Mouse (Mus musculus) heart, embryonic 15.5 days (tissue): ENCODE data around the gene Pmpcb. TPM values are rescaled to one million over a fixed set of nuclear protein-coding genes. Genes with fewer than 3 reads are reported as not detected.

Experiments used
- ATAC-seq: fragments of 200-750 bp; cut with Nextera tagmentation; replicated peaks from 2 replicates; pipeline ENCODE4 v1.8.0; 2017; ENCODE audit warnings: low read depth, moderate TSS enrichment; ENCODE audit not compliant: insufficient number of reproducible peaks, insufficient read depth, low FRiP score
- H3K27ac ChIP-seq: fragments of 300-500 bp; sonication (generic); 2 replicates; pipeline ENCODE4 v1.5.1; 2015; ENCODE audit warnings: mild to moderate bottlenecking, inconsistent platforms
- H3K27me3 ChIP-seq: fragments of 300-500 bp; sonication (generic); 2 replicates; pipeline ENCODE4 v1.6.1; 2015; ENCODE audit warnings: inconsistent platforms
- H3K36me3 ChIP-seq: fragments of 300-500 bp; sonication (generic); 2 replicates; pipeline ENCODE4 v1.6.1; 2015; ENCODE audit warnings: mild to moderate bottlenecking, inconsistent platforms
- H3K4me1 ChIP-seq: fragments of 300-500 bp; sonication (generic); replicated peaks from 2 replicates; pipeline ENCODE4 v1.6.1; 2015; ENCODE audit warnings: inconsistent platforms
- H3K4me2 ChIP-seq: fragments of 300-500 bp; sonication (generic); 2 replicates; pipeline ENCODE4 v1.6.1; 2015; ENCODE audit warnings: inconsistent platforms, mild to moderate bottlenecking, moderate library complexity
- H3K4me3 ChIP-seq: fragments of 300-500 bp; sonication (generic); 2 replicates; pipeline ENCODE4 v1.5.1; 2015; ENCODE audit warnings: mild to moderate bottlenecking, inconsistent platforms
- H3K9ac ChIP-seq: fragments of 300-500 bp; sonication (generic); 2 replicates; pipeline ENCODE4 v1.6.1; 2015; ENCODE audit warnings: mild to moderate bottlenecking, inconsistent platforms
- H3K9me3 ChIP-seq: fragments of 300-500 bp; sonication (generic); replicated peaks from 2 replicates; pipeline ENCODE4 v1.6.1; 2016; ENCODE audit warnings: inconsistent platforms
- WGBS: fragments of 180-500 bp; shearing (Covaris S2); methylation state at CpG from one replicate; pipeline ENCODE4 v1.1.7; 2015; ENCODE audit warnings: mixed read lengths; 5-methylcytosine and 5-hydroxymethylcytosine counted together
- polyA plus RNA-seq: library from polyadenylated mRNA; unstranded; fragments of >200 nt; fragmentation: Nextera tagmentation; extraction: Ambion mirVana; gene quantifications from 2 replicates; pipeline ENCODE4 v1.2.1, GENCODE M21; 2015

The Pmpcb gene
- polyA plus RNA-seq, 1 experiment from 2014 or later, result 140 TPM

GRCm38 (mm10) chr5:21732930-21733329 is 4.0 kb upstream of the Pmpcb start:
- 19% methylated on average over 8 of the region's 8 CpGs for WGBS
- peaks cover 6% of the 10 kb centered on the region for H3K4me1 ChIP-seq
- no peaks in the 10 kb centered on the region for H3K36me3 ChIP-seq
- no peak overlapping the region for H3K4me3 ChIP-seq
- H3K27ac ChIP-seq, result peak overlapping the region; percentile 83
- peak overlapping the region; percentile 5; the same call in 1 of the 2 replicates for H3K4me2 ChIP-seq
- H3K27me3 ChIP-seq, result no peaks in the 10 kb centered on the region
- peak; percentile 86 for ATAC-seq
- no peak overlapping the region for H3K9ac ChIP-seq
- no peaks in the 10 kb centered on the region for H3K9me3 ChIP-seq

- H3K4me3 ChIP-seq, result peak overlapping the region; percentile 36
- H3K4me2 ChIP-seq, result peak overlapping the region; percentile 42
- peaks cover 14% of the 10 kb centered on the region for H3K4me1 ChIP-seq
- H3K9me3 ChIP-seq, result no peaks in the 10 kb centered on the region
- H3K9ac ChIP-seq, result 0 out of 2 replicates have a peak overlapping the region, but pooled peaks have one; percentile 39
- H3K27ac ChIP-seq, result no peak overlapping the region
- ATAC-seq, result no peak
- H3K36me3 ChIP-seq, result peaks cover 11% of the 10 kb centered on the region
- 82% methylated on average over 20 of the region's 20 CpGs for WGBS
- no peaks in the 10 kb centered on the region for H3K27me3 ChIP-seq
Measured at GRCm38 (mm10) chr5:21735100-21735499, 1.8 kb upstream of the Pmpcb start.

- Histone ChIP-seq H3K9ac (peak overlapping the region; percentile 39; the same call in 1 of the 2 replicates), H3K27me3 (no peaks in the 10 kb centered on the region), H3K4me1 (peaks cover 14% of the 10 kb centered on the region), H3K27ac (no peak overlapping the region), H3K9me3 (no peaks in the 10 kb centered on the region), H3K36me3 (peaks cover 16% of the 10 kb centered on the region), H3K4me2 (peak overlapping the region; percentile 42), H3K4me3 (peak overlapping the region; percentile 36)
- ATAC-seq, result no peak
- 19% methylated on average over 10 of the region's 10 CpGs for WGBS
Measured at GRCm38 (mm10) chr5:21735584-21735983, 1.4 kb upstream of the Pmpcb start.

GRCm38 (mm10) chr5:21736046-21736445 is 895 bp upstream of the Pmpcb start:
- H3K4me2 ChIP-seq, result no peak overlapping the region
- no peak overlapping the region for H3K4me3 ChIP-seq
- H3K9ac ChIP-seq, result no peak overlapping the region
- peaks cover 14% of the 10 kb centered on the region for H3K4me1 ChIP-seq
- H3K9me3 ChIP-seq, result no peaks in the 10 kb centered on the region
- H3K27me3 ChIP-seq, result no peaks in the 10 kb centered on the region
- peaks cover 18% of the 10 kb centered on the region for H3K36me3 ChIP-seq
- no peak overlapping the region for H3K27ac ChIP-seq
- 78% methylated on average over 11 of the region's 11 CpGs for WGBS
- ATAC-seq, result no peak

GRCm38 (mm10) chr5:21737620-21738019 is 679 bp downstream of the Pmpcb start:
- Histone ChIP-seq H3K27ac (no peak overlapping the region), H3K27me3 (no peaks in the 10 kb centered on the region), H3K36me3 (peaks cover 32% of the 10 kb centered on the region), H3K9ac (peak overlapping the region; percentile 88), H3K9me3 (no peaks in the 10 kb centered on the region), H3K4me3 (peak overlapping the region; percentile 88), H3K4me1 (peaks cover 14% of the 10 kb centered on the region), H3K4me2 (peak overlapping the region; percentile 68)
- WGBS, result 21% methylated on average over 10 of the region's 10 CpGs
- no peak for ATAC-seq

GRCm38 (mm10) chr5:21739120-21739519 is 2.2 kb downstream of the Pmpcb start:
- H3K27ac ChIP-seq, result no peak overlapping the region
- no peak overlapping the region for H3K4me3 ChIP-seq
- no peaks in the 10 kb centered on the region for H3K27me3 ChIP-seq
- no peak overlapping the region for H3K9ac ChIP-seq
- no peak overlapping the region for H3K4me2 ChIP-seq
- ATAC-seq, result no peak
- H3K4me1 ChIP-seq, result peaks cover 14% of the 10 kb centered on the region
- peaks cover 47% of the 10 kb centered on the region for H3K36me3 ChIP-seq
- WGBS, result 80% methylated on average over 11 of the region's 11 CpGs
- no peaks in the 10 kb centered on the region for H3K9me3 ChIP-seq

- no peak for ATAC-seq
- no peak overlapping the region for H3K4me3 ChIP-seq
- no peaks in the 10 kb centered on the region for H3K27me3 ChIP-seq
- no peak overlapping the region for H3K27ac ChIP-seq
- H3K4me1 ChIP-seq, result peaks cover 14% of the 10 kb centered on the region
- H3K4me2 ChIP-seq, result no peak overlapping the region
- no peaks in the 10 kb centered on the region for H3K9me3 ChIP-seq
- 85% methylated on average over 13 of the region's 13 CpGs for WGBS
- H3K9ac ChIP-seq, result no peak overlapping the region
- H3K36me3 ChIP-seq, result peaks cover 53% of the 10 kb centered on the region
Measured at GRCm38 (mm10) chr5:21739881-21740280, 2.9 kb downstream of the Pmpcb start.

- H3K27ac ChIP-seq, result no peak overlapping the region
- H3K4me3 ChIP-seq, result no peak overlapping the region
- no peaks in the 10 kb centered on the region for H3K9me3 ChIP-seq
- peaks cover 87% of the 10 kb centered on the region for H3K36me3 ChIP-seq
- H3K4me2 ChIP-seq, result no peak overlapping the region
- ATAC-seq, result no peak
- WGBS, result 94% methylated on average over 10 of the region's 10 CpGs
- H3K9ac ChIP-seq, result no peak overlapping the region
- peaks cover under 1% of the 10 kb centered on the region; the same call in 1 of the 2 replicates for H3K4me1 ChIP-seq
- no peaks in the 10 kb centered on the region for H3K27me3 ChIP-seq
Measured at GRCm38 (mm10) chr5:21743606-21744005, 6.7 kb downstream of the Pmpcb start.

GRCm38 (mm10) chr5:21744651-21745050 is 7.7 kb downstream of the Pmpcb start:
- Histone ChIP-seq H3K27ac (no peak overlapping the region), H3K27me3 (no peaks in the 10 kb centered on the region), H3K4me3 (no peak overlapping the region), H3K9me3 (no peaks in the 10 kb centered on the region), H3K4me2 (no peak overlapping the region), H3K4me1 (no peaks in the 10 kb centered on the region), H3K9ac (no peak overlapping the region), H3K36me3 (peaks cover 90% of the 10 kb centered on the region)
- no peak for ATAC-seq

- 98% methylated on average over 7 of the region's 8 CpGs for WGBS
- no peak for ATAC-seq
- H3K36me3 ChIP-seq, result peaks cover 90% of the 10 kb centered on the region
Measured at GRCm38 (mm10) chr5:21745966-21746365, 9.0 kb downstream of the Pmpcb start.

GRCm38 (mm10) chr5:21768506-21768905 is 31.6 kb downstream of the Pmpcb start:
- Histone ChIP-seq H3K9me3 (no peaks in the 10 kb centered on the region), H3K4me3 (no peak overlapping the region), H3K27me3 (no peaks in the 10 kb centered on the region), H3K27ac (no peak overlapping the region), H3K4me2 (no peak overlapping the region), H3K36me3 (peaks cover 66% of the 10 kb centered on the region), H3K4me1 (no peaks in the 10 kb centered on the region), H3K9ac (no peak overlapping the region)
- 82% methylated on average over 4 of the region's 4 CpGs for WGBS
- no peak for ATAC-seq

More at GRCm38 (mm10) chr5:21745966-21746365, 9.0 kb downstream of the Pmpcb start:
- no peaks in the 10 kb centered on the region for H3K27me3 ChIP-seq
- no peaks in the 10 kb centered on the region for H3K4me1 ChIP-seq
- H3K4me2 ChIP-seq, result no peak overlapping the region
- no peak overlapping the region for H3K4me3 ChIP-seq
- H3K9me3 ChIP-seq, result no peaks in the 10 kb centered on the region
- H3K27ac ChIP-seq, result no peak overlapping the region
- no peak overlapping the region for H3K9ac ChIP-seq

- Histone ChIP-seq H3K27me3 (no peaks in the 10 kb centered on the region), H3K27ac (no peak overlapping the region), H3K4me3 (no peak overlapping the region), H3K4me1 (no peaks in the 10 kb centered on the region), H3K9ac (no peak overlapping the region), H3K36me3 (peaks cover 64% of the 10 kb centered on the region), H3K9me3 (no peaks in the 10 kb centered on the region), H3K4me2 (no peak overlapping the region)
- WGBS, result 87% methylated on average over 6 of the region's 6 CpGs
- no peak for ATAC-seq
Measured at GRCm38 (mm10) chr5:21769841-21770240, 32.9 kb downstream of the Pmpcb start.
